Mouse (Mus musculus) limb, embryonic 10.5 days (tissue): ENCODE results near the gene 2210407C18Rik. TPM values are rescaled to one million over a fixed set of nuclear protein-coding genes. Genes with fewer than 3 reads are reported as not detected.

ENCODE experiments used
- DNase-seq: peaks from one replicate; pipeline ENCODE4 v3.0.0-alpha.2; 2017; ENCODE audit warnings: low spot score
- H3K27ac ChIP-seq: fragments of 300-500 bp; sonication (generic); 2 replicates; pipeline ENCODE4 v1.5.1; 2016; ENCODE audit warnings: mild to moderate bottlenecking
- H3K27me3 ChIP-seq: fragments of 300-500 bp; sonication (generic); 2 replicates; pipeline ENCODE4 v1.6.1; 2016; ENCODE audit warnings: low read depth, mild to moderate bottlenecking; ENCODE audit not compliant: poor library complexity, severe bottlenecking
- H3K36me3 ChIP-seq: fragments of 300-500 bp; sonication (generic); 2 replicates; pipeline ENCODE4 v1.6.1; 2016; ENCODE audit warnings: mild to moderate bottlenecking, moderate library complexity
- H3K4me1 ChIP-seq: fragments of 300-500 bp; sonication (generic); 2 replicates; pipeline ENCODE4 v1.6.1; 2016
- H3K4me3 ChIP-seq: fragments of 300-500 bp; sonication (generic); 2 replicates; pipeline ENCODE4 v1.5.1; 2016; ENCODE audit warnings: mild to moderate bottlenecking, moderate library complexity
- H3K9me3 ChIP-seq: fragments of 300-500 bp; sonication (generic); replicated peaks from 2 replicates; pipeline ENCODE4 v1.6.1; 2016; ENCODE audit warnings: mild to moderate bottlenecking
- WGBS: fragments of 180-500 bp; shearing (Covaris S2); methylation state at CpG from one replicate; pipeline ENCODE4 v1.1.7; 2016; 5-methylcytosine and 5-hydroxymethylcytosine counted together
- polyA plus RNA-seq: library from polyadenylated mRNA; unstranded; fragments of >200 nt; fragmentation: Nextera tagmentation; extraction: Ambion mirVana; gene quantifications from 2 replicates; pipeline ENCODE4 v1.2.1, GENCODE M21; 2016

Gene 2210407C18Rik
- not detected in 2 replicates for polyA plus RNA-seq

DNA sequence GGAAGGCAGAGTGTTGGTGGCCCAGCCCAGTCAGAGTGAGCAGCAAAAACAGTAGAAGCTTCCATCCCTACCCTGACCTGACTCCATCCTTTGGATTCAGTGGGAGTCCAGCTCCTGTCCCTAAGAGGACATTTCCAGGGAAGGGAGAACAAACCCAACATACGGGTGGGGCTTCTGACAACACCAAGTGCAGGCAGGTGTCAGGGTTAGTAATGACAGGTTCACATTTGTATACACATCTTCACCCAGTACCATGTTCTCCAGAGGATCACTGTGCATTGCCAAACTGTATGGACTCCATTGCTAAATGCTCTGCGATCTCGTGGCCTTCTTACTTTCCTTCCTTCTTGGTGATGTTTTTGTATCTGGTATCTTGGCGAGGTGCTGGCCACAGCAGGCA lies at the start of gene 2210407C18Rik:
2210407C18Rik (minus strand) TSS at position 101 of the 400 bp plus-strand sequence.
- DNase-seq, result no peak
- H3K4me1 ChIP-seq, result no peaks in the 10 kb centered on the region
- no peak within 1 kb of the TSS for H3K4me3 ChIP-seq
- WGBS, result 94% methylated on average over 4 of the region's 4 CpGs
- H3K36me3 ChIP-seq, result no peaks in the 10 kb centered on the region
- H3K27ac ChIP-seq, result no peak within 1 kb of the TSS
- H3K27me3 ChIP-seq, result no peaks in the 10 kb centered on the region
- no peaks in the 10 kb centered on the region for H3K9me3 ChIP-seq

DNA sequence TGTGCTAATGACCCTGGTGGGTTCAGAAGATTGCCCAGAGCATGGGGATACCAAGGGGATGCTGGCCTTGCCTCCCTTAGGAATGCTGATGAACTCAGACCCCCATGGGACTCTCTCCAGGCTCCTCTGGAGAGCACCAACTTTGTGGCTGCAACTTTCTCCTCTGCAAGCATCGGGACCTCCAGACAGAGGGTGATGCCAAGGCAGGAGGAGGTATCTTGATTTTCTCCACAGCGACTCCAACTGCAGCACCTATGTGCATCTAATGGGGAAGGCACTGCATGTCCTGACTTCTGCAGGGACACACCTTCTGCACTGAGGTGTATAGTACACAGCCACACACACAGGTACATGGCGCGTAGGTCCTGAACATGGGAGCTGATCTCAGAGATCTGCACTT lies 42.7 kb upstream of the 2210407C18Rik start, which contains the start of gene Olfr322:
Olfr322 (plus strand) TSS at position 187 of the 400 bp plus-strand sequence.
- Histone ChIP-seq H3K36me3 (no peaks in the 10 kb centered on the region), H3K4me1 (no peaks in the 10 kb centered on the region), H3K27me3 (no peaks in the 10 kb centered on the region), H3K9me3 (no peaks in the 10 kb centered on the region), H3K4me3 (no peak within 1 kb of the TSS), H3K27ac (no peak within 1 kb of the TSS)
- DNase-seq, result no peak
- WGBS, result 87% methylated on average over 4 of the region's 4 CpGs

DNA sequence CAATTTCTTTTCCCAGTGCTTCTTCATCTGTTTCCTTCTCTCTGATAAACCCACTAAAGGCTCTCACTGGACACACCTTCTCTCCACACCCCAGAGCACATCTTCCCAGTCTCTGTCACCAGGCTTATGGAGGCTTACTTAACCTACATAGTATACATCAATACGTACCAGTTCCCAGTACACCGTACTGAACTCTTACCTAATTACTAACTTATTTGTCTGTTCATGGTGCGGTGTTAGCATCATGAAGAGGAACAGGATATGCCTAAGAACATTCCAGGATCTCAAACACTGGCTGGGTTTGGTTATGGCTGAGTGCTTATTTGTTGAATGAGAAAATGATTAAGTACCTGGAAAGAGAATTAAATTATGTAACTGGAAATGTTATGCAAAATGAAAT lies 39.3 kb upstream of the 2210407C18Rik start:
- Histone ChIP-seq H3K36me3 (no peaks in the 10 kb centered on the region), H3K4me1 (no peaks in the 10 kb centered on the region)
- 91% methylated on average over 3 of the region's 3 CpGs for WGBS

GRCm38 (mm10) chr11:58643350-58643749 lies 27.5 kb upstream of the 2210407C18Rik start:
- no peak overlapping the region for H3K27ac ChIP-seq
- peaks cover 32% of the 10 kb centered on the region for H3K27me3 ChIP-seq
- DNase-seq, result peak; percentile 40
- H3K4me3 ChIP-seq, result no peak overlapping the region
- no peaks in the 10 kb centered on the region for H3K36me3 ChIP-seq
- WGBS, result 38% methylated on average over 6 of the region's 6 CpGs
- peaks cover 9% of the 10 kb centered on the region for H3K4me1 ChIP-seq
- H3K9me3 ChIP-seq, result no peaks in the 10 kb centered on the region

More for the DNA sequence above, 39.3 kb upstream of the 2210407C18Rik start:
- Histone ChIP-seq H3K27me3 (no peaks in the 10 kb centered on the region), H3K4me3 (no peak overlapping the region), H3K27ac (no peak overlapping the region), H3K9me3 (no peaks in the 10 kb centered on the region)
- no peak for DNase-seq

DNA sequence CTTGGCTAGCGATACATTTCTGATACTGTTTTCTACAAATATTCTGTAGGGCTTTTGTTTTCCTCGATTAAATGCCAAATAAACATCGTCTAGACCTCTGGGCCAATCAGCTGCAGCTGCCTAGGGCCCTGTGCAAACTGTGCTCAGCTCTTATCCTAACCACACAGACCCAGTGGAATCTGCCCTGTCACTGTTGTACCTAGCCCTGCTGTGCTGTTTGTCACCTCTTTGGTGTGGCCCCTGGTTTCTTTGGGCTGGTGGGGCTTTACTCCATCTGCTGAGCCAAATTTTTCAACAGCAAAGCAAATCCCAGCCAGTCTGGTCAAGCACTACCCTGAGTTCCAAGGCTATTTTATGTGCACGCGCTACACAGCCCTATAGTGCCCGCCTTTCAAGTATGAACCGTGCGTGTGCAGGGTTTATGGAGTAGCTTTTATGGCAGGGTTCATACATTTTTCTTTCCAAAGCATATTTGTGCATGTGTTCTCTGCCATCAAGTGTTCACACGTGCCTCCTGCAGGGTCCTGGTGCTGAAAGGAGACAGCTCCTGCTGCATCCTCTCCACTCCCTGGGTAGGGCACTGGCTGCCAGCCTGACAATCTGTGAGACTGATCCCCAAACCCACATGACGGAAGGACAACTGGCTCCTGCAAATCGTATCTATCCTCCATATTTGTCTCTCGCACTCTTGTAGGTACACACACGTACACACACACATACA lies 25.9 kb upstream of the 2210407C18Rik start:
- peaks cover 9% of the 10 kb centered on the region for H3K4me1 ChIP-seq
- H3K9me3 ChIP-seq, result no peaks in the 10 kb centered on the region
- WGBS, result 85% methylated on average over 13 of the region's 13 CpGs
- H3K36me3 ChIP-seq, result no peaks in the 10 kb centered on the region
- no peak overlapping the region for H3K27ac ChIP-seq
- no peak overlapping the region for H3K4me3 ChIP-seq
- DNase-seq, result no peak
- peaks cover 43% of the 10 kb centered on the region for H3K27me3 ChIP-seq

DNA sequence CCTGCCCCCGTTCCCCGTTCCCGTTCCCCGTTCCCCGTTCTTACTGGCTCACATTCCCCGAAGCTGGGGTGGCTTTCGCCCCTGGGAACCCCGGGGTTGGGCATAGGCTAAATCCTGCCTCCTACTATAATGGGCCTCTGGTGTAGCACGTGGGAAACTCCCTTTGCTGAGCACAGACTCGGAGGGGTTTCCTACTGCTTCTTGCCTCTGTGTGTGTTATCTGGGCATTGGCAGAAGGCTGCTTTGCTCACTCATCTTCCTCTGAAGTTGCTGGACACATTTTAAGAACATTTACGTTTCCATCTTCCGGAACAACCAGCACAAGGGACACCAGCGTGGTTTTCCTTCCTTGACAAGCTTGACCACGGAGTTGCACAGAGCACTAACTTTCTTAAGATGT lies 25.2 kb upstream of the 2210407C18Rik start:
- Histone ChIP-seq H3K36me3 (no peaks in the 10 kb centered on the region), H3K4me1 (peaks cover 9% of the 10 kb centered on the region), H3K4me3 (peak overlapping the region; percentile 56), H3K27ac (no peak overlapping the region), H3K27me3 (peaks cover 43% of the 10 kb centered on the region), H3K9me3 (no peaks in the 10 kb centered on the region)
- WGBS, result 34% methylated on average over 14 of the region's 14 CpGs
- no peak for DNase-seq

- Histone ChIP-seq H3K27me3 (peaks cover 43% of the 10 kb centered on the region), H3K36me3 (no peaks in the 10 kb centered on the region), H3K27ac (peak within 1 kb of the TSS; percentile 74), H3K4me1 (peaks cover 9% of the 10 kb centered on the region), H3K4me3 (peak within 1 kb of the TSS; percentile 56), H3K9me3 (no peaks in the 10 kb centered on the region)
- DNase-seq, result peak; percentile 54
- WGBS, result 6% methylated on average over 34 of the region's 34 CpGs
These were observed 24.5 kb upstream of the 2210407C18Rik start, which contains the start of gene Trim58 for GRCm38 (mm10) chr11:58640272-58640867. Trim58 (plus strand) TSS chr11:58640465.

DNA sequence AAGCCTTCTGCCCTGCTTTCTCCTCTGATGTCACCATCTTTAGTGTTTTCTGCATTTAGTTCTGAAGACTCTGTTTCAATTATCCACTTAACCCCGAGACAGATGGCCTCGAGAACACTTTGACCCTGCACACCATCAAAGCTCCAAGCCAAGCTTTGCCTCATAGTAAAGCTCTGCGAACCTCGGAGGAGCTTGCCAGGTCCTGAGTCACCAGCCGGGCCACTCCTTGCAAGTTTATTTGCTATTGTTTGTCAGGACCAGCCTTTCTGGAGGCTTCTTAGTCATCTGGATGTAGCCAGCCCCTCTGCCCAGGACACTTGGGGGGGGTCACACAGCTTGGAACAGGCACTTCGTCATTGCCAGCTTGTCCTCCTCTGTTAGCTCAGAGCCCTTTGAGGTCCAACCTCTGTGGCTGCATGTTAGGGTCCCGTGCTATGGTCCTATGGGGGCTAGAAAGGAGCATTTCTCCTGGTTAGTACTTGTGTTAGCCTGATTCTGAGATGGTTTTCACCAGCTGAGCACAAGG lies 22.4 kb upstream of the 2210407C18Rik start:
- H3K4me3 ChIP-seq, result no peak overlapping the region
- no peak for DNase-seq
- no peaks in the 10 kb centered on the region for H3K36me3 ChIP-seq
- 37% methylated on average over 7 of the region's 7 CpGs for WGBS
- no peaks in the 10 kb centered on the region for H3K9me3 ChIP-seq
- peaks cover 43% of the 10 kb centered on the region for H3K27me3 ChIP-seq
- H3K4me1 ChIP-seq, result peaks cover 9% of the 10 kb centered on the region
- H3K27ac ChIP-seq, result no peak overlapping the region

DNA sequence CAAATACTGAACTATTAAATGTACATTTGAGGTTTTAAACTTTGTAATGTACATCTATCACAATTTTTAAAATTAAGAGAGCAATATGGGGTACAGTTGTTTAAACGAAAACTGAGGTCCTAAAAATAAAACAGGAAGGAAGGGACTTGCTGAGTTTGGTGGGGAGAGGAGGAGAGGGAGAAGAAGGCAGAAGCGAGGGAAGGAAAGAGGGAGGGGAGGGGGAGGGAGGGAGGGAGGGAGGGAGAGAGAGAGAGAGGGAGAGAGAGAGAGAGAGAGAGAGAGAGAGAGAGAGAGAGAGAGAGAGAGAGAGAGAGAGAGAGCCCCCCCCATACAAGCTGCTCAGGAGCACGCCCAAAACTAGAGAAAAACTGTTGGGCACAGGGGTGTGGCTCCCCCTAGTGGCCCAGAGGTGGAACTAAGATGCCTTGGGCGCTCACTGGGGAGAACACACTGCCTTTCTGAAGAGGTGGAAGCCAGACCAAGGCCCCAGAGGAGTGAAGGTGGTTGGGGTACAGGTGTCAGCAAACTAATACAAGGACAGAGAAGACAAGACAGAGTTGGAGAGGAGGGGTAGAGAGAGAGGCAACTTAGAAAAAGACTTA lies 20.6 kb upstream of the 2210407C18Rik start:
- Histone ChIP-seq H3K27me3 (peaks cover 36% of the 10 kb centered on the region), H3K4me1 (peaks cover 9% of the 10 kb centered on the region), H3K36me3 (no peaks in the 10 kb centered on the region), H3K9me3 (no peaks in the 10 kb centered on the region), H3K4me3 (no peak overlapping the region), H3K27ac (no peak overlapping the region)
- DNase-seq, result peak; percentile 72
- 18% methylated on average over 3 of the region's 4 CpGs for WGBS

GRCm38 (mm10) chr11:58634878-58635277 lies 19.0 kb upstream of the 2210407C18Rik start:
- 72% methylated on average over 4 of the region's 4 CpGs for WGBS
- H3K27me3 ChIP-seq, result peaks cover 20% of the 10 kb centered on the region
- H3K27ac ChIP-seq, result no peak overlapping the region
- H3K9me3 ChIP-seq, result no peaks in the 10 kb centered on the region
- no peaks in the 10 kb centered on the region for H3K4me1 ChIP-seq
- H3K4me3 ChIP-seq, result no peak overlapping the region
- no peaks in the 10 kb centered on the region for H3K36me3 ChIP-seq
- DNase-seq, result no peak

DNA sequence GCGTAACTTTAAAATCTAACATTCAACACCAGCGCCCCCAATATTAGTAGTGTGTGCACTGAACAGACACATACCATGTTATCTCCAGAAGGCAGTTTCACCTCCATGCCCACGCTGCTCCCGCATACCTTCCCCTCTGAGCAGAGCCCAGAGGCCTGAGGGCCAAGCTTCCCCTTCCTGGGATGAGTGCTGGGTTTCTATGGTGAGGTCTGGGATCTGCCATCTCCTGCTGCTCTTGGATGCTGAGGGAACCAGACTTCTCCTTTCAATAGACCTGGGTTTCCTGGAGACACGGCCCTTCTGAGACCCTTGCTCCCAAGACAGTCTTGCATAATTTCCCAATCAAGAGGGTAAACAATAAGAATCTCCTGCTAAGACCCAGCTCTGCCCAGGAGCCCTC lies 14.5 kb upstream of the 2210407C18Rik start, which contains the start of gene Olfr323:
Olfr323 (minus strand) TSS at position 101 of the 400 bp plus-strand sequence.
- H3K4me1 ChIP-seq, result no peaks in the 10 kb centered on the region
- no peak within 1 kb of the TSS for H3K4me3 ChIP-seq
- no peak within 1 kb of the TSS for H3K27ac ChIP-seq
- DNase-seq, result no peak
- 81% methylated on average over 5 of the region's 5 CpGs for WGBS
- no peaks in the 10 kb centered on the region for H3K27me3 ChIP-seq
- no peaks in the 10 kb centered on the region for H3K36me3 ChIP-seq
- no peaks in the 10 kb centered on the region for H3K9me3 ChIP-seq

DNA sequence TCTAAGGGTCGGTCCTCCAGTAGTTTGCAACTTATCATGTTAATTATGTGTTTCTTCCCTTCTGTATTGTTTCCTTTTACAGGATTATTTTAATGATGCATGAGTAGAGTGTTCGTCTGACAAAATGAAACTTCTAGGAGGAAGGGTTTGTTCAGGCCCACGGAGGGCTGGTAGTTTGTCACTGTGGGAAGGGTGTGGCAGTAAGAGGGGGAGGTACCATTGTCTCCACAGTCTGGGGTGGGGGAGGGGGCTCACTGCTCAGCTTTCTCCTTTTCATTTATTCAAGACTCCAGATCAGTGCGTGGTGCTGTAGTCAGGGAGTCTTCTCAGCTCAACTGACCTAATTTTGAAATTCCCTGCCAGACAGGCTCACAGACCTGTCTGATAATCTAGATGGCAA lies 10.3 kb upstream of the 2210407C18Rik start:
- Histone ChIP-seq H3K4me3 (no peak overlapping the region), H3K9me3 (no peaks in the 10 kb centered on the region), H3K27ac (no peak overlapping the region), H3K27me3 (no peaks in the 10 kb centered on the region), H3K4me1 (no peaks in the 10 kb centered on the region), H3K36me3 (no peaks in the 10 kb centered on the region)
- no peak for DNase-seq
- 70% methylated on average over 4 of the region's 4 CpGs for WGBS

GRCm38 (mm10) chr11:58618793-58619192 lies 2.9 kb upstream of the 2210407C18Rik start:
- Histone ChIP-seq H3K4me1 (no peaks in the 10 kb centered on the region), H3K9me3 (no peaks in the 10 kb centered on the region), H3K27me3 (no peaks in the 10 kb centered on the region), H3K27ac (no peak overlapping the region), H3K4me3 (no peak overlapping the region), H3K36me3 (no peaks in the 10 kb centered on the region)
- WGBS, result 89% methylated on average over 6 of the region's 6 CpGs
- no peak for DNase-seq
